Mouse (Mus musculus) testis, adult 2 months (tissue): ENCODE data around the gene Ranbp6.

ENCODE experiments used
- CTCF ChIP-seq: fragments of 200-500 bp; IDR thresholded peaks from 2 replicates; pipeline ENCODE4 v1.5.1; 2012; ENCODE audit warnings: low read depth, mild to moderate bottlenecking, inconsistent platforms, low read length, moderate library complexity; ENCODE audit not compliant: control insufficient read depth, insufficient read depth, insufficient replicate concordance
- POLR2A ChIP-seq: fragments of 200-500 bp; IDR thresholded peaks from 2 replicates; pipeline ENCODE4 v1.6.1; 2012; ENCODE audit warnings: low read depth, mild to moderate bottlenecking, inconsistent platforms, low read length, moderate library complexity; ENCODE audit not compliant: control insufficient read depth

DNA sequence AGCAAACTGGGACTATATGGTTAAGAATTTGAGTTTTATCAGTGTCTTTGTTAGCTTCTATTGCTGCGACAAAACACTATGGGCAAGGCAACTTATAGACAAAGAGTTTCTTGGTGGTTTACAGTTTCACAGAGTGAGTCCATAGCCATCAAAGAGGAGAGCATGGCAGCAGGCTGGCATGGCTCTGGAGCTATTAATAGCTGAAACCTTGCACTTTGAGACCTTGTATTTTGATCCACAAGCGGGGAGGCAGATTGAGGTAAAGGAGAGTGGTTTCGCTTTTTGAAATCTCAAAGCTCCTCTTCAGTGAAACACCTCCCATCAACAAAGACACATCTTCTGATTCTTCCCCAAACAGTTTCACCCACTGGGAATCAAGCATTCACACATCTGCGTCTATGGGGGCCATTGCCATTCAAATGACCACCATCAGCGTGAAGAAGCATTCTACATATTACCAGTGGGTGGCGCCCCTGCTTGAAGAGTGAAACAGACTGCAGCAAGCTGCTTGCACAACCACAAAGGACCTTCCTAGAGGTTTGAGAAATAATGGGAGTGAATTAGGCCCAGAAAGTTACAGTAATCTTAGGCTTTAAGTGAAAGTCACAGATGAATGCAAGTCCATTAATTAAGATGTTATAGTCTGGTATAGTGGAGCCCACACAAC is 11.4 kb upstream of the Ranbp6 start:
- TF ChIP-seq CTCF: peak; percentile 45; the same call in 1 of the 2 replicates
- TF ChIP-seq POLR2A: no peak
